Mouse (Mus musculus) lung, adult 2 months (tissue): ENCODE measurements at regions not wholly inside any gene's neighbourhood (a gene's known extent, or its start where the extent isn't known, plus 50 kb on each side); places are given as distances from the start of the nearest gene placed in this dataset.

Source experiments
- DNase-seq: peaks from one replicate; pipeline ENCODE4 v3.0.0; 2022
- H3K4me1 ChIP-seq: fragments of 200-500 bp; 2 replicates; pipeline ENCODE4 v1.6.1; 2011; ENCODE audit warnings: low read length; ENCODE audit not compliant: control insufficient read depth, insufficient read depth
- H3K4me3 ChIP-seq: fragments of 200-500 bp; replicated peaks from 2 replicates; pipeline ENCODE3; 2011; ENCODE audit warnings: low read depth, mild to moderate bottlenecking, control low read depth, low read length; ENCODE audit errors: extremely low read depth
- CTCF ChIP-seq: fragments of 200-500 bp; IDR thresholded peaks from 2 replicates; pipeline ENCODE4 v1.5.1; 2011; ENCODE audit warnings: mild to moderate bottlenecking, low read length, control low read depth; ENCODE audit not compliant: insufficient read depth
- POLR2A ChIP-seq: fragments of 200-500 bp; IDR thresholded peaks from 2 replicates; pipeline ENCODE4 v1.6.1; 2011; ENCODE audit warnings: low read depth, mild to moderate bottlenecking, control low read depth, low read length, borderline replicate concordance; ENCODE audit errors: extremely low read depth
- WGBS: fragments of 180-500 bp; shearing (Covaris S2); methylation state at CpG from one replicate; pipeline ENCODE4 v1.1.7; 2018; 5-methylcytosine and 5-hydroxymethylcytosine counted together

DNA sequence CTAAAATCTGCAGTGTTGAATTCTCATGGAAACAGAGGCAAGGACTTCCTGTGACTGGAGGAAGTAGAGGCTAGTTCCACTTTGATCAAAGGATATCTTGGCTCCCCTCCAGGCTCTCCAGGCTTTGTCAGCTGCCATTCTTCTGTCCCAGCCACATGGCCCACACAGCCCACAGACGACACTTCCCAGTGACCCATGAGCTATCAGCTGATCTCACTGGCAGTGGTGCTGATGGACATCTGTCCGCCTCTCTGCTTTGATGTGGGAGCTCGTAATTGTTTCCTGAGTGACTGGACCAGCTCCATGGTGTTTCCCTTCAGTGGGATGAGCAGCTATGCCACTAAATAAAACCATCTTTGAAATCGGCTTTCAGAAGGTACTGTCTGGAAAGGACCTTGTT lies 96.4 kb upstream of the Ldah start:
- Histone ChIP-seq H3K4me3 (no peak overlapping the region), H3K4me1 (no peaks in the 10 kb centered on the region)
- no peak for DNase-seq
- WGBS: 46% methylated on average over 4 of the region's 4 CpGs
- no peak for TF ChIP-seq POLR2A
- TF ChIP-seq CTCF: no peak

- no peak for DNase-seq
- Histone ChIP-seq H3K4me3 (no peak overlapping the region), H3K4me1 (no peaks in the 10 kb centered on the region)
- TF ChIP-seq POLR2A: no peak
- TF ChIP-seq CTCF: no peak
- WGBS: 71% methylated on average over 1 of the region's 1 CpGs
Observed at GRCm38 (mm10) chr12:8155566-8155965, 52.3 kb upstream of the Ldah start.
